Mouse (Mus musculus) naive thymus-derived CD4-positive, alpha-beta T cell, adult 2 months (primary cell): ENCODE measurements around the gene Dmrtc1a.
"Not testable (repeated sequence)": the region's sequence is repeated elsewhere in the genome, so short reads cannot be mapped to it uniquely, and the experiment has no call there.

Source experiments
- DNase-seq: peaks from one replicate; pipeline ENCODE4 v3.0.0-alpha.2; 2011; ENCODE audit warnings: low read depth

Dmrtc1a gene

DNA sequence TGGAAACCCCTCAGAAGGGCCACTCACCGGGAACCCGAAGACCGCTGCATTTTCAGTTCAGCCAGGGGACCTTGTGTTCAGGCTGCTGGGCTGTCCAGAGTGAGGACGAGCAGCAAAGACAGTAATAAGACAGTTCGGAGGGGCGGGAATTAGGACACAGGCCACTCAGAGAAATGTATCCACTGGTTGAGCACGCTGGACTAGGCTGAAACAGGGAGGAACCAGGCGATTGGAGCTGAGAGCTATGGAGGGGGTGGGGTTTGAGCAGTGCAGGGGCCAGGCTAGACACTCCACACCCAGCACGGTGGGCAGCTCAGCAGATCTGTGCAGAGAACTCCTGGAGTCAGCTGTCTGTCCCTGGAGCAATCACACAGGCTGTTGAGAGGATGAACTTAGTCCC is at the start of gene Dmrtc1a, which contains the start of gene 1700011M02Rik:
Dmrtc1a (minus strand) TSS at position 101 of the 400 bp plus-strand sequence.
1700011M02Rik (plus strand) TSS at position 319 of the 400 bp plus-strand sequence.
- not testable (repeated sequence) for DNase-seq

DNA sequence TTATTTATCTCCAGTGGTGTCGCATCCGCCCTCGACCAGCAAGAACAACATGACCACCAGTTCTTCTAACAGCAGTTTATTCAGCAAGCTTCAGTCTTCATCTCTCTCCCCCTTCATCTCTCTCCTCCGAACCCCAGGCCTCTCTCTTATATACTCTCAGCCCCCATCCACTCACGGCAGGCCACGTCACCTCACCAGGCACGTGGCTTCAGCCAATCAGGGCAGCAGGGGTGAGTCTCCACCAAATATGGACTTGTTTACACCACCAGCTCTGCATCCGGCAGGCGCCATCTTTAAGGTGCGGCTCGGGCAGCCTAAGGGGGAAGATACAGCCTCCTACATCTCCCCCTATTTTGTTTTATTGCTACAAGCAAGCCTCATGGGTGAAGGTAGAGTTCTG is 41.6 kb upstream of the Dmrtc1a start:
- DNase-seq = not testable (repeated sequence)

DNA sequence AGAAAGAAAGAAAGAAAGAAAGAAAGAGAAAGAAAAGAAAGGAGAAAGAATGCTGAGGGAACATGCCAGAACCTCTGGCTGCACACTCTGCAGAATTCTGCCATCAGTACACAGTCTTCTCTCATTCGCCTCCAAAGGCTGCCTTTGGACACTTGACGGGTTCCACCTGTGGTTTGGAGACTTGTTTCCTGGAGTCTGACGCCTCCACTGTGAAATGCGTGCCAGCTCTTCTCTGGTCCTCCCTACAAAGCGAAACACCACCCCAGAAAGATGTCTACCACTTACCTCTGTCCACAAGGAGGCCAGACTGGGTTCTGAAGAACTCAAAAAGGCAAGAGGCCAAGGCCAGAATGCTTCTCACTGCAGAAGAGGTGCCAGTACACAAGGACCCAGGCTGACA is 28.3 kb upstream of the Dmrtc1a start:
- DNase-seq = no peak

- DNase-seq = no peak
Measured at GRCm38 (mm10) chrX:102934395-102934764, 25.9 kb upstream of the Dmrtc1a start.

- DNase-seq = no peak
Measured at GRCm38 (mm10) chrX:102933571-102934394, 25.3 kb upstream of the Dmrtc1a start.

DNA sequence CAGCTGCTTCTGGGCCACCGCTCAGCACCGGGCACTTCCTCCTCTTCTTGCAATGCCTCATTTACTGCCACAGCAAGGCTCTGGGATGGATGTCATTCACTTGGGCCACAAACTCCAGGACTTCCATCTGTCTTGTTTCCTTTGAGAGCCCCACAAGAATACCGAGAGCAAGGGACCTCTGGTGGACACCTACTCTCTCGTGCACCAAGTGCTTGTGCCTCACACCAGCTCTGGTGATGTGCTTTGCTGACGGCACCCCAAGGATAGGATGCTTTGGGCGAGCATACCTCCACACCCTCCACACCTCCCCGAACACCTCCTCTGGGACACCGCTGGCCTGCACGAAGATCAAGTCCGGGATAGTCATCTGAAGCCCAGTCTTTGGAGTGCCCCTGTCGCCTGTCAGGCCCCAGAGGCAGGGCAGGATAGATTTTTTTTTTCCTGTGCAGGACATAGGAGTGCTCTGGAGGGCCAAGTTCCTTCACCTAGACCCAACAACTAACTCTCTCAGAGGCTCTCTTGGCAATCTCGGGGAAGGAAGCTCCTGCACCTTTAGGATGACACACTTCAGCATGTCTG is 24.6 kb upstream of the Dmrtc1a start:
- no peak for DNase-seq

DNA sequence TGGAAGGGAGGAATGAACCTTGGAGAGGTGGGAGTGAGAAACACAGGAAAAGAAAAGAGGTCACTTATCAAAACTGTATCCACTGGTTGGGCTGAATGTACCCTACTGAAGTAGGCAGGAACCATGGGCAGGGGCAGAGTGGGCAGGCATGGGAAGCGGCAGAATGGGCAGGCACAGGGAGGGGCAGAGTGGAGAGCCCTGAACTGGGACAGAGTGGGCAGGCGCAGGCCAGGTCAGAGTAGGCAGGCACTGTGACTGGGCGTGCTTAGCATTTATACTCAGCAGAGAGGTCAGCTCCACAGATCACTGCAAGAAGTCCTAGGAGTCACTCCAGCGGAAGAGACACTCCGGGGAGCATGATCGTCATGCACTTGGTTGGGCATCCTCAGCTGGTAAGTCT is 19.6 kb upstream of the Dmrtc1a start, which contains the start of gene 1700018G05Rik:
1700018G05Rik (plus strand) TSS at position 301 of the 400 bp plus-strand sequence.
- not testable (repeated sequence) for DNase-seq

GRCm38 (mm10) chrX:102926707-102927106 is 18.2 kb upstream of the Dmrtc1a start:
- not testable (repeated sequence) for DNase-seq

GRCm38 (mm10) chrX:102914823-102915222 is 6.3 kb upstream of the Dmrtc1a start:
- not testable (repeated sequence) for DNase-seq

DNA sequence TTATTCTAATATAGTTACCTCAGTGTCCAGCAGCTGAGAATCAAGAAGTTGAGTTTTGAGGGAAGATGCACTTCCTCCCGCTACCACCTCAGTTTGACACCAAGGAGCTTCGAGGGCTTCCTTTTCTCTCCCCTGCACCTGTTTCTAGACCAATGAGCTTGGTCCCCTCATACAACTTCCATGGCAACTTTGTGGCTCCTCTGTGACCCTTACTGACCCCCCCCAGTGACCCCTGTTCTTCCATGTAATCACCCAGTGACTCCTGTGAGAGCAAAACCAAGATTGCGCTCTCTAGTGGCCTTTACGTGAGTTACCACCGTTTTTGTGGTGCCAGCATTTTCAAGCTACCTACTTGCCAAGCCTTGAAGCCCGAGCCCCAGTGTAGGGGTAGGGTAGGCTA is 40.6 kb downstream of the Dmrtc1a start, which contains the start of gene 1700031F05Rik:
1700031F05Rik (minus strand) TSS at position 101 of the 400 bp plus-strand sequence.
- no peak for DNase-seq

GRCm38 (mm10) chrX:102854516-102854915 is 54.0 kb downstream of the Dmrtc1a start, which contains the start of gene Dmrtc1c2:
Gene Dmrtc1c2 (minus strand): TSS chrX:102854616.
- not testable (repeated sequence) for DNase-seq
